Mouse (Mus musculus) spleen, postnatal 10 days (tissue): ENCODE results near the gene Uggt2.
A peak's percentile ranks its signal among the peaks of the same experiment; 100 is the strongest.
"Not testable (repeated sequence)": the region's sequence is repeated elsewhere in the genome, so short reads cannot be mapped to it uniquely, and the experiment has no call there.

ENCODE experiments used
- DNase-seq, 2 experiments: peaks; one replicate each; pipeline ENCODE4 v3.0.0; 2021 to 2022; ENCODE audit warnings: low spot score in 2 of 2

Uggt2 gene

DNA sequence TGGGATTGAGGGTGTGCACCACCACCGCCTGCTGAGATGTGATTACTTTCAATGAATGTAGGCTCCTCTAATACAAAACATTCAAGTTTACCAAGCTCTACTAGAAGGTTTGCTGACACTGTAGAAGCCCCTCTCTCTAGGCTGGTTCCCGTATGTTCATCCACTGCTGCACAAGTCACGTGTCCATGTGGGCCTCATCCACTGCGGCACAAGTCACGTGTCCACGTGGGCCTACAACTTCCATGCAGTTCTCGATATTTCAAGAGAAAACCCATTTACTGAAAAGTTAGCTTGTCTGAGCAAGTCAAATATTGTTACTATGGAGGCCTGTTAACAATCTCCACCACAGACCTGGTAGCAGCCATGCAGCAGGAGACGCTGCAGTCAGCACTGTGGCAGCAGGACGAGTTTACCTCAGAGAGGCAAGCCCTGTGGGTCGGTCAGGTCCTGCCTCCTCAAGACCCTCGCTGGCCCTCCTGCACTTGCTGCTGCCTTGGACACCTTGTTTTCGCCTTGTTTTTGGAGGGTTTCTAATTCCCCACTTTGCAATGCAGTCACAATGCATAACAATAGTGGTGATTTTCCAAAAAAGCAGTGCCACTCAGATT is 62.0 kb downstream of the Uggt2 start:
- DNase-seq, result no peak

DNA sequence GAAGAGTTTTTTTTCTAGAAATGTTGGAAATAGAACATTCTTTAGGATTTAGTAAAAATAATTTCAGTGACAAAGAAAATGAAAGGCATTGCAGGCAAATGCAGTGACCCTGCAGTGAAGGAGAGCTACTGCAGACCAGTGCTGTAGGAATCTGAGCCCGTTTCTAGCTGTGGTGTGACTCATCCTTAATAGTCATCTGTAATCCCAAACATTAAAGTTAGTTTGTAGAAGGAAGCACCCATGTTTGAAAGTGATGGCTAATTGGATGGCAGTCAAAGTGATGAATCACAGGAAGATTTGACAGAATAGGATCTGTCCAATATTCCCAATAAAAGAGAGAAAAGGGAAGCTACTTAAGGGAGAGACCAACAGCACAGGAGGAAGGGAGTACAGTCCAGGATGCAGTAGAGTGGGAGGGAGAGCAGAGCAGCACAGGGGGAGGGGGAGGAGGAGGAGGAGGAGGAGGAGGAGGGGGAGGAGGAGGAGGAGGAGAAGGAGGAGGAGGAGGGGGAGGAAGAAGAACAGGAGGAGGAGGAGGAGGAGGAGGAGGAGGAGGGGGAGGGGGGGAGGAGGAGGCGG is 71.5 kb downstream of the Uggt2 start:
- no peak for DNase-seq

DNA sequence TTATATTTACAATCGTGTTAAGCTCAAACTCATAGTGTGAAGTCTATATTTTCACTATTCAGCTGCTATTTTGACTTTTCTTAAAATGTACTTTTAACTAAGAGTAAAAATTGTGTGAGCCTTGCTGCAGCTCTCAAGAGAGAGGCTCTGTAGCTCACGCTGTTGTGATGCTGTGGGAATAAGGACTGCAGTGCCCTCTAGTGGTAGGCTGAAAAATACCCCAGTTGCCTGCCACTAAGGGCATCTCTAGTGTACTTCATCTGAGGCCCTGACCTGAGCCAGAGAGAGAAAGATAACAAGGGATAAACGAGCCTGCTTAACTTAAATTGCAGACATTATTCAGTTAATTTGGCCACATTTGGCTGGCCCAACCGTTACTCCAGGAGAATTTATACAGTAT is 72.1 kb downstream of the Uggt2 start:
- peak; percentile 45 to 76 for DNase-seq

DNA sequence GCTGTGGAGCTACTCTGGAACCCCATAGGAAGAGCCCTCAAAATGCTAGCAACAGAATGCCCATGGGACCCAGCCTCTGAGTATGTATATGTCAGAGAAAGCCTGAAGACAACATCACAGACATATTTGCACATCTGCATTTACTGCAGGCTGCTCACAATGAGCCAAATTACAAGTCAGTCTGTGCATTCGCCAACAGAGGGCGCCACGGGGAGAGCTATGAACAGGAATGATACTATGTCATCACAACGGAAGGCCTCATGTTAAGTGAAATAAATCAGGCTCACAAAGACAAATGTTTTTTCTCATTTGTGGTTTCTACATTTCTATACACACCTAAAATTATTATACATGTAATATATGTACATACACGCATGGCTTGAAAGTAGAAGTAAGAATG is 73.3 kb downstream of the Uggt2 start:
- peak in 1 of 2 experiments; percentile 57 for DNase-seq

DNA sequence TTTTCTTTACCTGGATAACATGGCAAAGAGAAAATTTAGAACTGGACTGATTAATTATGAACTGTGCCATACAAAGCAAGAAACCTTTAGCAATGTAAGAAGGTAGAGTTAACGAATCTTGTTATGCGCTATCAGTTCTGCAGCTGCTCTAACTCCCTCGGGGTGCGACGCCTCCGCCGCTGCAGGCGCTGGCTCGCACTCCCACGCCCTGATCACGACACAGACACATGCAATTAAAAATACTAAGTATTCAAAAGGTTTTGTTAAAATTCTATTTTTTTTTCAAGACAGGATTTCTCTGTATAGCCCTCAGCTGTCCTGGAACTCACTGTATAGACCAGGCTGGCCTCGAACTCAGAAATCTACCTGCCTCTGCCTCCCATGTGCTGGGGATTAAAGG is 85.7 kb downstream of the Uggt2 start:
- DNase-seq, result no peak

DNA sequence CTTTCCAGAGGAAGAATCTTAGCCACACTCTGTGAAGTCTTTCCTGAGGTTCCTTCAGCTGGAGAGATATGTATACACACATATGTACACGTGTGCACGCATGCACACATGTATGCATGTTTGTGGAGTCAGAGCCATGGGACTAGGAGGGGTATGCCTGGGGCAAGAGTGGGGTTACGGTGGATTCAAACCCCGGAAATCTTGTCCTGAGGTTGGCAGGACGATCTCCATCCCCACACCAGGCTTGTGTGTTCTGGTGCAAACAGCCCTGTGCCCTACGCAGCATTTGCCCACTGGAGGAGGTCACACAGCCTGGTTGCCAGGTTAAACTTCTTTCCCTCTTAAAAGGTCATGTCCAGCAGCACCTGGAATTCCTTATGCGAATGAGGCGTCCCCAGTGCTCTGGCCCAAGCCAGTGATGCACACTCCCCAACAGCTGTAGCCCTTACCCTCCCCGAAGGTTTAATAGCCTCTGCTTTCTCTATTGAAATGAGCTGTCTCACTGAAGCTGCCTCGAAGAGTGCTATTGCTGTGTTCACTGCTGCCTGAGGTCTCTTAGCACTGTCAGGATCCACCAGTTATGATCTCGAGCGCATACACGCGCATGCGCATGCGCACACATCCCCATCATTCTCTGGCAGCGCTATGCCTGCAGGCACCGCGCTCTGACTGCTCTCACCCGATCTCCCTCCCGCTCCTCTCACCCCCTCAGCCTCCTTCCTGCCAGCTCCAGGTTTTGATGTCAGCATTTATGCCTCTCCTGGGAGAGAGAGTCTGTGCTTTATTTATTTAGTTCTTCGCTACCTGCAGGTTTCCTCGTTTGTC is 86.4 kb downstream of the Uggt2 start:
- peak in 1 of 2 experiments; percentile 54 for DNase-seq

DNA sequence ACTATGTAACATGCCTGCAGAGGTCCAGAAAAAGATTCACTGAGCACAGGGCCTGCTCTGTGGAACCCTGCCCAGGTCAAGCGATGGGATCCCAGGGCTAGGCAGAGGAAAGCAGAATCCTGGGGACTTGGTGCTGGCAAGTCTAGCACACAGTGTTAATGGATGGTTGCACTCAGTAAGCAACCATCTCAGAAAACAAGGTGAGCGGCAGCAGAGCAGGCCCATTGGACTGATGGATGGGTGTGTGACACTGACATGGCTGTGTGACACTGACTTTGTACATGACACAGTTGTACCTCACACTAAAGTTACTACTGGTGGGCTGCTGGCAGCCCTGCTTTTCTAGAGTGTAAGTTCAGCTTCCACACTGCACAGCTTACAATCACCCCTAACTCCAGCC is 89.7 kb downstream of the Uggt2 start:
- no peak for DNase-seq

DNA sequence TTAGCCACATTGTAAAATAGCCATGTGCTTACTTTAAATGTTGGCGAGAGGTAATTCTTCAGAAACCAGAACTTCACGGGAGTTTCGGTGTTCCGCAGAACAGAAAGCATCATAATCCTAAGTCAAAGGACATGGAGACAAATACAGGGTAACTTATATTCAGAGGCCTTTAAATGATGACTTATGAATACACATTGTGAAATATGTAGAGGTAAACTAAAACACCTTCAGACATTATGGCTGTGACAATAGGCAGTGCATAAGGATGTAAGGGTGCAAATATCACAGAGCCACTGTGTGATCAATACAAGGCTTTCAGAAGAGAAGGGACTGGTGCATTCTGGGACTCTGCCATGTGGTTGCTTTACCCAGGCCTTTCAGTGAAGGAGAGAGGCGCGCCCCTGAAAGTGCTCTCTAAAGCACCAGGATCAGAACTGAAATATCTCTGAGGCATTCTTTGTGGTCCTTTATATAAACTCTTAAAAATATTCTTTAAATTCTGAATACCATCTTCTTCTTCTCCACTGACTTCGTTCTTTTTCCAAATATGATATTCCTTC is 91.1 kb downstream of the Uggt2 start:
- DNase-seq, result no peak

DNA sequence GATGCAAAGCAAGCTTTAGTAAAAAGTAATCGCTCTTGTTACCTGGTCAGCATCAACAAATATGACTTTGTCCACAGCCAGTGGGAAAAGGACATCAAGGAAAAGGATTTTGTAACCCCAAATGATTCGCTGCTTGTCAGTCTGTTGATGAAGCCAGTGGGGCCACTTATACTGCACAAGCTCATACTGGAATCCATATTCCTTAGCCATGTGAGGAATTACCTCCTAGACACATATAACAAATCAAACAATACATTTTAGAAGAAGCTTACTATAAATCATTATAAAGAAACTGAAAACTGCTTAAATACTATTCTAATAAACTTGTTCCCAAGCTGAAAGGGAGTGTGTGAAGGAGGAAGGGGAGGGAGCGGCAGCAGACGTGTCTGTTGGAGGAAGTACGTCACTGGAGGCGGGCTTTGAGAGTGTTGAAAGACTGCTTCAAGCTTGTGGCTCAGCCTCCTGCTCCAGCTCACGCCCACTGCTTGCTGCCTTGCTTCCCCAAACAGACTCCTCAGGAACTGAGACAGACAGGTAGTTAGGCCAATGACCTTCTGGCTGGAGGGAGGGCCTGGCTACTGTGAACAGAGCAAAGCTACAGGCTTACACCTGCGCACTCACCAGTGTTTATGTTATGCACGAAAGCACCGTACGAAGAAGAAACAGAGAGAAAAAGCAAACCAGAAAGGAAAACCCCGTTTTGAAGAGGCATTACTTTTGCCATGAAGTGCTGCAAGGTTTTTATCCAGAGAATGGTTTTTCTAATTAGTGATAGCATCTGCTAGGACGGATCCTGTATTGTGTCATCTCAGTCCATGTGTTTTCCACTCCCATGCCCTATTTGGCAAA is 91.9 kb downstream of the Uggt2 start:
- peak; percentile 78 to 96 for DNase-seq

DNA sequence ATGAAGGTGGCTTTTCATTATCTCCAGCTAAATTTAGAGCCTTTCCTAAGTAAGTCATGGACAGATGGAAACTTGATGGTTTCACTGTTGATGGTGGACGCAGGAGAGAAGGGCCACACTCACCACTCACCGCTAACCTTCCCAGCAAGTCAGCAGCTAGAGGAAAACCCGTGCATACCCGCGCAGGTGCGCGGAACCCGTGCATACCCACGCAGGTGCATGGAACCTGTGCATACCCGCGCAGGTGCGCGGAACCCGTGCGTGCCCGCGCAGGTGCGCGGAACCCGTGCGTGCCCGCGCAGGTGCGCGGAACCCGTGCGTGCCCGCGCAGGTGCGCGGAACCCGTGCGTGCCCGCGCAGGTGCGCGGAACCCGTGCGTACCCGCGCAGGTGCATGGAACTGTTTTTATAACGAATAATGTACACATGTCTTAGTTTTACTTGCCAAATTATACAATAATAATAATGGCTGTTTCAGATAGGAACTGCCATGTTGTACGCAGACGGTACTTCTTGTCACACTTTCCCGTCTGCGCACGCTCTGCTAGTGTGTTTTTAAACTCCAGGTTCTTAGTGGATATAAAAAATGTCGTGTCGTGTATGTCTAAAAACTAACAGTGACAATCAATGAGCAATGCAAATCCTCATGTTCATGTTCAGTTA is 92.7 kb downstream of the Uggt2 start:
- DNase-seq, result no peak

DNA sequence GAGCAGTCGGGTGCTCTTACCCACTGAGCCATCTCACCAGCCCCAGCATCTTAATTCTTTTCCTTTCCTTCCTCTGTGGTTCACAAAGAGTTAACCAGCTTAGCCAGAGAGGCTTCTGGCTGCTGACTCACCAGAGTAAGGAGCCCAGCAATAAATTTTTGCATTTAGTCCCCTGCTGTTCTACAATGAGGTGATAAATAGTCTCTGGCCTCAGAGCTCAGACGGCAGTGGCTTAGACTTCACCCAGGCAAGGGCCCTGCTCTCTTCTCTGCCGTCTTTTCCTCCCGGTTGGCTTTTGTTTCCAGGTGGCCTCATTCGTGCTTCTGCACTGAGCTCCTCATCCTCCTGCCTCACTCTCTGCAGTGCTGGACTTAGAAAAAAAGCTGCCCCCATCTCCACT is 93.4 kb downstream of the Uggt2 start:
- DNase-seq, result no peak

DNA sequence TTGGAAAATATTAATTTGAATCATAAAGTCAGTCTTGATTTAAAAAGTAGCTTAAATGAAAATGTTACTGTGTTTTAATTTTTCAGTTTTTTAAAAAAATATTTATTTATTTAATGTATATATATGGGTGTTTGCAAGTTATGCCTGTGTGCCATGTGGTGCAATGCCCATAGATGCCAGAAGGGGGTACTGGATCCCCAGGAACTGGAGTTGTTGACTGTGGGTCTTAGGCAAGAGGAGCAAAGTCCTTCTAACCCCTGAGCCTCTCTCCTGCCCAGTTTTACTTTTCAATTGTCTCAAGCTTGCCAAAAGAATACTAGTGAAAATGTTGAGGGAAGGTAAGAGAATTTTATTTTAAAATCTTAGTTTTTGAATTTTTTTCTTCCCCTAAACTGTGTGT is 95.9 kb downstream of the Uggt2 start:
- DNase-seq, result peak in 1 of 2 experiments; percentile 57

DNA sequence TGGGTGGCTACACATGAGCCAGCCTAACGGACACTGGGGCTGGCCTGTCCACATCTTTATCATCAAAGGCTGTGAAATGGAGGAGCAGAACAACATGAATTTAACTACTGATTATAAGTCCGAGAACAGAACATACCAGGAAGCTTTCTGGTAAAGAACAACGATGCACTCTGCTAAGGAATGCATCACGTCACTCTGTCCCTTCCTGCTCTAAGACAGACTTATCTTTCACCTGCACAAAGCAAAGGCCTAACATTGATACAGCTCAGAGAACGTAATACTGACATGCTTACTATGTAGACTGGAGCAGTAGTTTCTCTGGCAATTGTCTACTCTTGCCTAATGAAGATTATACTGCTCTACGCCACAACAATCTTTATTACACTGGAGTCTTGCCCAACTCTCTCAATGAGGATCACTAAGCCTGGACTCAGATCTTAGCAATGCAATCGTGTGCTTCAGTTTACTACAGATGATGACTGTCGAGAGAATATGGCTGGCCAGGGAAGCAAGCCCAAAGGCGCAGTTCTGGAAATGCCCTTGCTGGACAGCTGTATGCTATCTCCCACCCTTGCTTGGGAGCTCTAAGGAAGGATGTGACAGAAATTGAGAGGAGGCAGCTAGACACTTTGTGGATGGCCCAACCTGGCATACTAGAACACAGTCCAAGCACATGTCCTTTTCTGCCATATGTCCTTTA is 103.9 kb downstream of the Uggt2 start:
- no peak for DNase-seq

DNA sequence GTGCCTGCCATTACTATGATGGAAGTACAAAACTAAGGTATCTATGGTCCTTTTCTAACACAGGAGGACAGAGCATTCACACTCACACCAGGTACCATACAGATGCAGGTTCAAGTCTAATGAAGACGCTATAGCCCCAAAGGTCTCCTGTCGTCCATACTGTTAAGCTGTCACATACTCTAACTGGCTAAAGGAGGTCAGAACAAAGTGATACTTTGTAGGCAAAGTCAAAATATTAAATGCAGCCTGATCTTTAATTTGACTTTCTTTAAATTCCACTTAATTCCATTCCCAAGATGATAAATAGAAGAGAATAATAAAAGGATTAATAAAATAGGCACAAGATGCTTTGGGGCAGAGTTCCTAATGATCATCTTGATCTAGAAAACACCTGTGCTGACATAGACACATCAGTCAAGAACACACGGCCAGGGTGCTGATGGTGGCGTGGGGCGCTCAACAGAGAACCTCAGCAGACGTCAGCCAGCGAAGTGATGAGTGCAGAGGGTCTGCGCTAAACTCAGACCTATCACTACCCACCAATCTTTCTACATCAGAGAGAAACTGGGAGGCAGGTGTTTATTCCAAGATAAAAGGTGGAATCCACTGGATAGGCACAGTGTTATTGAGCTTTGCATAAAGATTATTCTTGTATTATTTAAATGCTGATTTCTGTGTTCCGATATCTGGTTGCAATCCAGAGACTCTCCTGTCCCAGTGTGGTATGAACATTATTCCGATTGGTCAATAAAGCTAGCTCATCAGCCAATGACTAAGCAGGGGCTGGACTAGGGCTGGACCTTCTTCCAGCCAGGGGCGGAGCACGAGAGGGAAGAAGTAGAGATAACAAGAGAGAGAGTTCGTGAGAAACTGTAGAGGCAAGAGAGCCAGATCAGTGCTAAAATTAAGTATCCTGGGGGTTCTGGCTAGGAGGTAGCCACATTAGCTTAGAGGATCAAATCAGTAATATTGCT is 111.4 kb downstream of the Uggt2 start:
- DNase-seq, result peak in 1 of 2 experiments; percentile 46

DNA sequence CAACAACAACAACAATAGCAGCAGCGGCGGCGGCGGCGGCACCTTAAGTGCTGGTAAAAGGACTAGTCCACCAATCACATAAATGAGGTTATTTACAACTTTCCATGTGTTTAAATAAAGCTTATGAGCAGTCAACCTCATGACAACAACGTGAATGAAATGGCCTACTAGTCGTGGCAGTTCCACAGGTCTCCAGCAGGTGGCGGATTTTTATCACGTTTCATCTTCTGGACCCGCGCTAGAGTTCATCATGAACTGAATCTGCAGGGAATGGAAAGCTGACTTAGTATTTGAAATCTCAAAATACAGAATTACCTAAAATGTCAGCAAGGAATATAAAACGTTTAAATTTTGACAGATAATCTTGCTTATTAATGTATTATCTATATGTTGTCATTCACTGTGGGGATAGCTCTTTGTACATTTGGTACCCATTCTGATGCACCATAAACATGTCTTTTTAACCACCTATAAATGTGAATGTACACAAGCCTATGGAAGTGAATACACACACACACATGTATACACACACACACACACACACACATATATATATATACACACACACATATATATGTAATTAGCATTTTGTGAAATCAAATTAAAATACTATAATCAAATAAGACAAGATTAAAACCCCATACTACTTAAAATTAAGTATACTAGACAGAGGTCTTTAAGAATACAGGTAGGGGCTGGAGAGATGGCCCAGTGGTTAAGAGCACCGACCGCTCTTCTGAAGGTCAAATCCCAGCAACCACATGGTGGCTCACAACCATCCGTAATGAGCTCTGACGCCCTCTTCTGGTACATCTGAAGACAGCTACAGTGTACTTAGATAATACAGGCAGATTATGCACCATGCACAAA is 112.3 kb downstream of the Uggt2 start:
- peak; percentile 63 to 82 for DNase-seq

DNA sequence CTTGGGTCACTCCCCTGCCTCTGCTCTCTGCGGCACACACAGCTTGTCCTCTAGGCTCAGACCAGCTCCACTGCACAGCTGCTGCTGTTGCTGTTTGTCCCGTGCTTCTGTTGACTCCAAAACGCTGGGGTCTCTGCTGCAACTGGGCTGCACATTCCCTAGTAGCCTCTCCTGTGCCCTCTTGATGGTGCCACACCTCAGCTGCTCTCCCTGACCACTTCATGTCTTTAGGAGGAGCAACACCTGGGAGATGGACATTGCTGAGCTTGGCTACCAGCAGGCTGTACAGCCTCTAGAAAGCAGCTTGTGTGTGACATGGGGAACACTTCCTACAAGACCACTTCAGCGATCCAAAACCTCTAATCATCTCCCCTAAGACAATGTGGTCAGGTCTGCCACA is 115.1 kb downstream of the Uggt2 start:
- DNase-seq, result no peak

DNA sequence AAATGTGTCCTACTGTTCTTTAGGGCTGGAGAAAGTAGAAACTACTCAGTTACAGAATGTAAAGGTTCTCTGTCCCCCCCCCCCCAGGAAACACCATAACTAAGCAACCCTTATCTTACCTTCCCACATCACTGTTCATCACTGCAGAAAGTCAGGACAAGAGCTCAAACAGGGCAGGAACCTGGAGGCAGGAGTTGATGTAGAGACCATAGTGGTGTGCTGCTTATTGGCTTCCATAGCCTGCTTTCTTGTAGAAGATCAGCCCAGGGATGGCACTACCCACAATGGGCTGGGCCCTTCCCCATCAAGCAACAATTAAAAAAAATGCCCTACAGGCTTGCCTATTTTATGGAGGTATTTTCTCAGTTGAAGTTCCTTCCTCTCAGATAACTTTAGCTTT is 115.8 kb downstream of the Uggt2 start:
- DNase-seq, result no peak

DNA sequence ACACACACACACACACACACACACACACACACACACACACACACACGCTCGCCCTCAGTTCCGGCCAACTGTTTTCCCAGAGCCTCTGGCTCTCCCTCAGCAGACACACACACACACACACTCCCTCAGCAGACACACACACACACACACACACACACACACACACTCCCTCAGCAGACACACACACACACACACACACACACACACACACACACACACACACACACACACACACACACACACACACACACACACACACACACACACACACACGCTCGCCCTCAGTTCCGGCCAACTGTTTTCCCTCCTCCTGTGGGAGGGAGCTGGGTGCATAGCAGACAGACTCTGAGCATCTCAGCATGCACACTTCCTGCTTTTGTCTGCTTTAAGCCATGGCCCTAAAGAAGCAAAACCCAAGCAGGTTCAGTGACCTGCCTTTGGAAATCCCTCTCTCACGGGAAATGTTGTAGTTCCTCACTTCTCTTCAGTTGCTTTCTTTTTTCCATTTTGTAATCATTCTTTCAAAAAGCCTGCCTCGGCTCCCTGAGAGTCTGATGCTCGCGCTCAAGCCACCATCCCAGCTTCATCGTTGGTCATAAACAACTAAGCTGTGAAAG is 116.7 kb downstream of the Uggt2 start:
- DNase-seq, result not testable (repeated sequence)
